Mouse (Mus musculus): ENCODE measurements around the gene Gclc. TPM values are rescaled to one million over a fixed set of nuclear protein-coding genes. Genes with fewer than 3 reads are reported as not detected.

Gene Gclc
- polyA plus RNA-seq, 1 experiment from 2014 or later = 44.6 TPM

- Histone ChIP-seq H3K36me3 (ENCODE audit: insufficient read depth, low read length) (no peaks in the 10 kb centered on the region), H3K27me3 (ENCODE audit: insufficient read depth, low read length) (no peaks in the 10 kb centered on the region), H3K27ac (peak overlapping the region; percentile 14; the same call in 1 of the 2 replicates), H3K9ac (ENCODE audit: low read depth, low read length) (no peak overlapping the region), H3K4me1 (replicated peaks; ENCODE audit: insufficient read depth, low read length) (peaks cover 4% of the 10 kb centered on the region; the same call in 1 of the 2 replicates), H3K4me2 (ENCODE audit: low read length) (no peak overlapping the region), H3K4me3 (replicated peaks; ENCODE audit: low read depth, low read length) (no peak overlapping the region), H3K9me3 (replicated peaks; ENCODE audit: low read length) (no peaks in the 10 kb centered on the region)
- no peak for TF ChIP-seq CTCF (IDR thresholded peaks at IDR 0.05; ENCODE audit: low read depth)
- ATAC-seq (replicated peaks; ENCODE audit: low FRiP score, low read depth) (no peak), DNase-seq (ENCODE audit: low spot score) (no peak)
- 38% methylated on average over 4 of the region's 4 CpGs for WGBS
These were observed 71.9 kb downstream of the Gclc start for GRCm38 (mm10) chr9:77826237-77826636.

DNA sequence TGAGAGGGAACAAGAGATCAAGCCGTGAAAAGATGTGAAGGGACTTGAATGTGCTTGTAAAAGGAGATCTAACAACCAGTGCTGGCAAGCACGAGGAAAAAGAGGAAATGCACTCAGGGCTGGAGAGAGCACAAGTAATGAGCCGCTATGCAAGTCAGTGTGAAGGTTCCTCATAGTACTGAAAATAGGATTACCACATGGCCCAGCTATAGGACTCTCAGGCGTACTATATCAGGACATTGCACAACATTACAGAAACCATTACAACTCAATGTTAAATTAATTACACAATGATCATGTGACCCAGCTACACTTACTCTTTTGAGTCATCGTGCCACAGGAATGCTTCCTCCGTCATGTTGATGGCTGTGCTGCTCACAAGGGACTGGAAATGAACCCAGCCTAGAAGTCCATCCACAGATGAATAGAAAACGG lies 74.2 kb downstream of the Gclc start:
- Histone ChIP-seq H3K36me3 (ENCODE audit: insufficient read depth, low read length) (no peaks in the 10 kb centered on the region), H3K4me3 (replicated peaks; ENCODE audit: low read depth, low read length) (no peak overlapping the region), H3K9ac (ENCODE audit: low read depth, low read length) (no peak overlapping the region), H3K9me3 (replicated peaks; ENCODE audit: low read length) (no peaks in the 10 kb centered on the region), H3K27me3 (ENCODE audit: insufficient read depth, low read length) (no peaks in the 10 kb centered on the region), H3K27ac (no peak overlapping the region), H3K4me1 (replicated peaks; ENCODE audit: insufficient read depth, low read length) (peaks cover 4% of the 10 kb centered on the region; the same call in 1 of the 2 replicates), H3K4me2 (ENCODE audit: low read length) (no peak overlapping the region)
- WGBS = 62% methylated on average over 7 of the region's 7 CpGs
- no peak for TF ChIP-seq CTCF (IDR thresholded peaks at IDR 0.05; ENCODE audit: low read depth)
- ATAC-seq (replicated peaks; ENCODE audit: low FRiP score, low read depth) (no peak), DNase-seq (ENCODE audit: low spot score) (peak; percentile 43)

DNA sequence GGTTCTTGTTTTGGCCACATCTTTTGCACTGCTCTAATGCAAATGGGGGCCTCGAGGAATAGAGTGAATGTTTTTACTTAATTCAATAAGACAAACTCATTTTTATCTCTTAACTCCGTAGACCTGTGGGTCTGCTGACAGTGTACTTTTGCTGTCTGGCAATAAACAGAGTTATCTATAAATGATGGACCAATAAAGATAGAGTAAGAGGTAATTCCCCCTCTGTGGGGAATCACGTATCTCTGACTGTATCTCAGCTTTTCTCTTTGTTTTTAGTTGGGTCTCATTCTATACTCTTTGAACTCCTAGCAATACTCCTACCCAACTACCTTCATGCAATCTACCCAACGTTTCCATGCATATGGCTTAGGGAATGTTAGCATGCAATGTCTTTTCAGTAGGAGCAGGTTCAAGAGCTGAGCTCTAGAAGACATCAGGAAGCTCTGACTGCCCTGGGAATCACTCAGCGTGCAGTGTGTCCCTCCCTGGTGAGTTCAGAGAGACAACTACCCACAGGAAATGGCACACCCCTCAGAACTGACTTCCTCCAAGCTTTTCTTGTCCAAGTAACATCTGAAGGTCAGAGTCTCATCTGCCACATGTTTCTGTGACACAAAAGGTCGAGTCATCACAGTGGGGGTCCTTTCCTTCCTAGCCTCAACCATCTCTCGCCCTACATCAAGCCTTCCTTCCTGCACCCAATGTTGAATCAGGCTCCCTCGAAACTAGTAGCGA lies 80.1 kb downstream of the Gclc start:
- no peaks in the 10 kb centered on the region for H3K9me3 ChIP-seq (replicated peaks; ENCODE audit: low read length)
- H3K9ac ChIP-seq (ENCODE audit: low read depth, low read length) = no peak overlapping the region
- no peak overlapping the region for H3K4me3 ChIP-seq (replicated peaks; ENCODE audit: low read depth, low read length)
- ATAC-seq (replicated peaks; ENCODE audit: low FRiP score, low read depth) = no peak
- 69% methylated on average over 9 of the region's 9 CpGs for WGBS
- H3K36me3 ChIP-seq (ENCODE audit: insufficient read depth, low read length) = no peaks in the 10 kb centered on the region
- H3K27me3 ChIP-seq (ENCODE audit: insufficient read depth, low read length) = no peaks in the 10 kb centered on the region
- no peak for DNase-seq (ENCODE audit: low spot score)
- H3K4me2 ChIP-seq (ENCODE audit: low read length) = no peak overlapping the region
- H3K27ac ChIP-seq = peak overlapping the region; percentile 20; the same call in 1 of the 2 replicates
- no peaks in the 10 kb centered on the region for H3K4me1 ChIP-seq (replicated peaks; ENCODE audit: insufficient read depth, low read length)
- no peak for TF ChIP-seq CTCF (IDR thresholded peaks at IDR 0.05; ENCODE audit: low read depth)

- no peaks in the 10 kb centered on the region for H3K4me1 ChIP-seq (replicated peaks; ENCODE audit: insufficient read depth, low read length)
- H3K9ac ChIP-seq (ENCODE audit: low read depth, low read length) = no peak overlapping the region
- 67% methylated on average over 6 of the region's 6 CpGs for WGBS
- no peak for TF ChIP-seq CTCF (IDR thresholded peaks at IDR 0.05; ENCODE audit: low read depth)
- ATAC-seq (replicated peaks; ENCODE audit: low FRiP score, low read depth) = no peak
- no peaks in the 10 kb centered on the region for H3K9me3 ChIP-seq (replicated peaks; ENCODE audit: low read length)
- peak overlapping the region; percentile 20; the same call in 1 of the 2 replicates for H3K27ac ChIP-seq
- no peak overlapping the region for H3K4me2 ChIP-seq (ENCODE audit: low read length)
- no peaks in the 10 kb centered on the region for H3K36me3 ChIP-seq (ENCODE audit: insufficient read depth, low read length)
- peak; percentile 70 for DNase-seq (ENCODE audit: low spot score)
- H3K27me3 ChIP-seq (ENCODE audit: insufficient read depth, low read length) = no peaks in the 10 kb centered on the region
- no peak overlapping the region for H3K4me3 ChIP-seq (replicated peaks; ENCODE audit: low read depth, low read length)
These were observed 80.8 kb downstream of the Gclc start for GRCm38 (mm10) chr9:77835122-77835521.

DNA sequence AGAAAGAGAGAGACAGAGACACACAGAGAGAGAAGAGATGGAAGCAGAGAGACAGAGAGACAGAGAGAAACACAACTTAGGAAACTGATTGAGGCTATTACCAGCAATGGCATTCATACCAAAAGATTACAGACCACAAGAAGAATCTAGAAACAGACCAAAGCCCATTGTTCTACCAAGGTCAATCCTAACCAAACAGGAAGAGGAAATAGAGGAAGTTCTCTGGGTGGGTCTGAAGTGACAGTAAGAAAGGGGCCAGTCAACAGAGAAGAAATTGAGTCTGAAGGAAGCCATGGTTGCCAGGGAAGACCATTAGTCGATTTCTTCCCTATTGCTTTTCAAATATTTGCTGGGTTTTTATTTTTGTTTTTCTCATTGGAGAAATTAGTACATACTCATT lies 81.4 kb downstream of the Gclc start:
- Histone ChIP-seq H3K9ac (ENCODE audit: low read depth, low read length) (no peak overlapping the region), H3K27me3 (ENCODE audit: insufficient read depth, low read length) (no peaks in the 10 kb centered on the region), H3K4me3 (replicated peaks; ENCODE audit: low read depth, low read length) (no peak overlapping the region), H3K4me1 (replicated peaks; ENCODE audit: insufficient read depth, low read length) (no peaks in the 10 kb centered on the region), H3K27ac (peak overlapping the region; percentile 20; the same call in 1 of the 2 replicates), H3K9me3 (replicated peaks; ENCODE audit: low read length) (no peaks in the 10 kb centered on the region), H3K36me3 (ENCODE audit: insufficient read depth, low read length) (no peaks in the 10 kb centered on the region), H3K4me2 (ENCODE audit: low read length) (no peak overlapping the region)
- no peak for TF ChIP-seq CTCF (IDR thresholded peaks at IDR 0.05; ENCODE audit: low read depth)
- no peak for DNase-seq (ENCODE audit: low spot score)
- 93% methylated on average over 1 of the region's 1 CpGs for WGBS
- ATAC-seq (replicated peaks; ENCODE audit: low FRiP score, low read depth) = no peak

GRCm38 (mm10) chr9:77838586-77838985 lies 84.3 kb downstream of the Gclc start:
- no peak overlapping the region for H3K4me2 ChIP-seq (ENCODE audit: low read length)

More at GRCm38 (mm10) chr9:77838586-77838985, 84.3 kb downstream of the Gclc start:
- ATAC-seq (replicated peaks; ENCODE audit: low FRiP score, low read depth) (no peak), DNase-seq (ENCODE audit: low spot score) (no peak)
- no peak overlapping the region for H3K9ac ChIP-seq (ENCODE audit: low read depth, low read length)
- no peaks in the 10 kb centered on the region for H3K4me1 ChIP-seq (replicated peaks; ENCODE audit: insufficient read depth, low read length)
- H3K27ac ChIP-seq = no peak overlapping the region
- H3K36me3 ChIP-seq (ENCODE audit: insufficient read depth, low read length) = no peaks in the 10 kb centered on the region
- TF ChIP-seq CTCF (IDR thresholded peaks at IDR 0.05; ENCODE audit: low read depth) = no peak
- H3K4me3 ChIP-seq (replicated peaks; ENCODE audit: low read depth, low read length) = no peak overlapping the region
- no peaks in the 10 kb centered on the region for H3K27me3 ChIP-seq (ENCODE audit: insufficient read depth, low read length)
- WGBS = 70% methylated on average over 5 of the region's 5 CpGs
- no peaks in the 10 kb centered on the region for H3K9me3 ChIP-seq (replicated peaks; ENCODE audit: low read length)

Other genes starting within 250 kb of the Gclc start
- 20.5 and 22.1 TPM in 2 replicates for gene Lrrc1, start 209.7 kb upstream of the Gclc start, polyA plus RNA-seq (2015; fragmentation: Nextera tagmentation; extraction: Ambion mirVana)
- 0.49 and 0.56 TPM in 2 replicates for gene Klhl31, start 118.0 kb upstream of the Gclc start, polyA plus RNA-seq (2015; fragmentation: Nextera tagmentation; extraction: Ambion mirVana)
- gene Elovl5, start 162.8 kb downstream of the Gclc start, polyA plus RNA-seq (2015; fragmentation: Nextera tagmentation; extraction: Ambion mirVana) = 60.5 and 68.4 TPM in 2 replicates